Mouse (Mus musculus): ENCODE data around the gene Ubxn7. TPM values are rescaled to one million over a fixed set of nuclear protein-coding genes. Genes with fewer than 3 reads are reported as not detected.

Gene Ubxn7
- polyA plus RNA-seq, 1 experiment, result not detected

DNA sequence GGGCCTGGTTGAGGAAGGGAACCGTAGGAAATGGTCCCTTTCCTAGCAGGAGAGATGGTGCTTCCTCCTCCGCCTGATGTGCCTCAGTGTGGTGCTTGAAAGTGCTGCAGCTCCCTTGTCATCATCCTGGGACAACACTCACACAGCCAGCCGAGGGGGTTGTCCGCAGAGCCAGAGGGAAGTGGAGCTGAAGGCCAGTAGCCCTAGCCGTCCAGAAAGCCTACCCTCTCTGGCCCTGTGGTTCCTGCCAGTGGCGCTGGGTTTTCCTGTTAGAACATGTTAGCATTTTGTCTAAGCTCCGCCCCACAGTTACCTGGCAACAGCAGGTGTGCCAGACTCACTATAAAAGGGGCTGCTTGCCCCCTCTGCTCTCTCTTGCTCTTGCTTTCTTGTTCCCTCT is 8.1 kb upstream of the Ubxn7 start:
- TF ChIP-seq CTCF (IDR thresholded peaks at IDR 0.05; ENCODE audit: insufficient read depth, low read depth, low read length), result no peak
- TF ChIP-seq POLR2A (IDR thresholded peaks at IDR 0.05; ENCODE audit: insufficient read depth, low read depth, low read length), result no peak
- no peak overlapping the region for H3K4me3 ChIP-seq (ENCODE audit: insufficient read depth, low read depth, low read length)
- 38% methylated on average over 7 of the region's 7 CpGs for WGBS
- no peaks in the 10 kb centered on the region for H3K4me1 ChIP-seq (ENCODE audit: control insufficient read depth, insufficient read depth, low read length)
- H3K27ac ChIP-seq (ENCODE audit: insufficient read depth, low read depth, low read length), result no peak overlapping the region

GRCm38 (mm10) chr16:32330876-32331670 is 984 bp upstream of the Ubxn7 start:
- 41% methylated on average over 9 of the region's 9 CpGs for WGBS
- H3K4me1 ChIP-seq (ENCODE audit: control insufficient read depth, insufficient read depth, low read length), result peaks cover 7% of the 10 kb centered on the region; the same call in 1 of the 2 replicates
- H3K27ac ChIP-seq (ENCODE audit: insufficient read depth, low read depth, low read length), result no peak overlapping the region
- peak overlapping the region; percentile 7; the same call in 1 of the 2 replicates for H3K4me3 ChIP-seq (ENCODE audit: insufficient read depth, low read depth, low read length)
- TF ChIP-seq CTCF (IDR thresholded peaks at IDR 0.05; ENCODE audit: insufficient read depth, low read depth, low read length) (no peak), POLR2A (IDR thresholded peaks at IDR 0.05; ENCODE audit: insufficient read depth, low read depth, low read length) (no peak)

DNA sequence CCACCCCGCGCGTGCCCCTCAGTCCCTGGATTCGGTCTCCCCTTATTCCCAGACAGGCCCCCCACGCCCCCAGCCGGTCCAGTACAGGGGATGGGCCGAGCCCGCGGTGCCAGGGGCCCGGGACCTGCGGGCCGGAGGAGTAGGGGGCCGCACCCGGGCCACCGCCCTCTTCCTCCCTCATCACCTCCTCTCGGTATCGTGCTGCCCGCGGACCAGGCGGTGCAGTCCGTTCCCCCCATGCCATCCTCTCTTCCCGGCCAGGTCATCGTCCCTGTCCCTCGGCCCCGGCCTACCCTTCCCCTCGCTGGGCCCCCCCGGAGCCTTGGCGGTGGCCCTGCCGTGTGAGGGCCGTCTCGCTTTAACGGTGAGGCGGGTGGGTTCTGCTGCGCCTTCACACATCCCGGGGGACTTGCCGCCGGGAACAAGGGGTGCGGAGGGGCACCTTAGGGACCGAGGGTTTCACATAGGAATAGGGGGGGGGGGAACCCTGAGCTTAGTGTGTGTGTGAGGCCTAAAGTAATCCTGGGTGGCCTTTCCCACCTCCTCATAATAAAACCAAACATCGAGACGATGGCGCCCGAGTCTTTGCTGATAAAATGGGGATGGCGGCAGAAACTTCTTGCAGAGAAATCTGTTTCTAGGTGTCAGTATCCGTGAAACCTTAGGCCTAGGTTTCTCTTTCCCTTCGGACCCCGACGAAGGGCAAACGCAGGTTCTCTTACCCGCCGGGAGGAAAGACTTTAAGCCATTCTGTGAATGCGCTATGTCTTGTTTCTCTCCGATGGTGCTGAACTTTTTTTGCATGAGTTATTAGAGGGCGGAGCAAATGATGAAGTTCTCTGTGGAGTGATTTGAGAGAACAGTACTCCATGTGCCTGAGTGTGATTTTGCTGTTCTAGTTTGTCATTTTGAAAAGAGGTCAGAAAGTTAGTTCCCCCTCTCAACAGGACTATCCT is 777 bp downstream of the Ubxn7 start:
- peak overlapping the region; percentile 33; the same call in 1 of the 2 replicates for H3K27ac ChIP-seq (ENCODE audit: insufficient read depth, low read depth, low read length)
- WGBS, result 1% methylated on average over 54 of the region's 54 CpGs
- no peak for TF ChIP-seq CTCF (IDR thresholded peaks at IDR 0.05; ENCODE audit: insufficient read depth, low read depth, low read length)
- TF ChIP-seq POLR2A (IDR thresholded peaks at IDR 0.05; ENCODE audit: insufficient read depth, low read depth, low read length), result no peak
- H3K4me3 ChIP-seq (ENCODE audit: insufficient read depth, low read depth, low read length), result peak overlapping the region; percentile 72
- H3K4me1 ChIP-seq (ENCODE audit: control insufficient read depth, insufficient read depth, low read length), result peaks cover 7% of the 10 kb centered on the region; the same call in 1 of the 2 replicates

- Histone ChIP-seq H3K27ac (ENCODE audit: insufficient read depth, low read depth, low read length) (no peak overlapping the region), H3K4me1 (ENCODE audit: control insufficient read depth, insufficient read depth, low read length) (peaks cover 7% of the 10 kb centered on the region; the same call in 1 of the 2 replicates), H3K4me3 (ENCODE audit: insufficient read depth, low read depth, low read length) (no peak overlapping the region)
- WGBS, result 93% methylated on average over 5 of the region's 5 CpGs
- no peak for TF ChIP-seq POLR2A (IDR thresholded peaks at IDR 0.05; ENCODE audit: insufficient read depth, low read depth, low read length)
- no peak for TF ChIP-seq CTCF (IDR thresholded peaks at IDR 0.05; ENCODE audit: insufficient read depth, low read depth, low read length)
Observed at GRCm38 (mm10) chr16:32335146-32335545, 3.1 kb downstream of the Ubxn7 start.

DNA sequence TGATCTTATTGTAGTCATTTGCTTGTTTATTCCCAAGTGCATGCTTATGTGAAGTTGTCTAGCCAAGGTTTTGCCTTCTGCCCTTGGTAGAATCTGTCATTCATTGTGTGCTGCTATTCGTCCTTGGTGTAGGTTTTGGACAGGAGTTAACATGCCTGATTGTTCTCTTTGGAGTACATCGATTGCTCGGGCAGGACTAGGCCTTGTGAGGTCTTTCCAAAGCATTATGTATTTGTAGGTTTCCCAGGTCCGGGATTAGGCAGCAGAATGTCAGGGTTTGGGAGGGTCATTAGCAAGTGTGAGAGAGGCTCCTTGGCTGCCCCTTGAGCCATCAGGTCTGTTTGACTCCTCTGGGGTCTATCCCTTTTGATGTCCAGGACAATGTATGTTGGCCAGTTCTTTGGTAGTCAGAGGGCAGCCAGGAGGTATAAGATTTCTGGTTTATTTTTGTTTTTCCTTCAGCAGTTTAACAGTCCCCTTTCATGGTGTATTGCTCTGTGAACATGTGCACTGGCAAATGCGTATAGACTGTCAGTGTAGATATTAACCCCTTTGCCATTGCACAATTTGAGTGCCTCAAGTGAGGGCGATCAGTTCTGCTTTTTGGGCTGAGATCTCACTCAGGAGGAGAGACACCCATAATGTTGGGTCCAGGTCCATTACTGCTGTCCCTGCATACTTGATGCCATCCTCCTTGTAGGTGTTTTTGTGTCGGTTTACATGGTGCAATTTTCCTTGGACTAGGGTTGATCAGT is 4.1 kb downstream of the Ubxn7 start:
- H3K4me1 ChIP-seq (ENCODE audit: control insufficient read depth, insufficient read depth, low read length), result peaks cover 5% of the 10 kb centered on the region; the same call in 1 of the 2 replicates
- 58% methylated on average over 7 of the region's 7 CpGs for WGBS
- no peak for TF ChIP-seq POLR2A (IDR thresholded peaks at IDR 0.05; ENCODE audit: insufficient read depth, low read depth, low read length)
- TF ChIP-seq CTCF (IDR thresholded peaks at IDR 0.05; ENCODE audit: insufficient read depth, low read depth, low read length), result no peak
- H3K27ac ChIP-seq (ENCODE audit: insufficient read depth, low read depth, low read length), result no peak overlapping the region
- H3K4me3 ChIP-seq (ENCODE audit: insufficient read depth, low read depth, low read length), result no peak overlapping the region

DNA sequence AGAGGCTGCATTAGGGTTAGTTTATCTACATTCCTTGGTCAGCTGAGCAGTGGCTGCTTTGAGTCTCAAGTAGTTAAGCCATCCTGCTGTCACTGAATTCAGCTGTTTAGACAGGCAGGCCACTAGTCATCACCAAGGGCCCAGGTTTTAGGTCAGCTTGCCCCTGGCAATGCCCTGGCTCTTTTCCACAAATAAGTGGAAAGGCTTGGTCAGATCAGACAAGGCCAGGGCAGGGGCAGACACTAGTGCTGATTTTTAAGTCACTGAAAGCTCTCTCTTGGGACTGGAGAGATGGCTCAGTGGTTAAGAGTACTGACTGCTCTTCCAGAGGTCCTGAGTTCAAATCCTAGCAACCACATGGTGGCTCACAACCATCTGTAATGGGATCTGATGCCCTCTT is 4.9 kb downstream of the Ubxn7 start:
- Histone ChIP-seq H3K4me1 (ENCODE audit: control insufficient read depth, insufficient read depth, low read length) (peaks cover 5% of the 10 kb centered on the region; the same call in 1 of the 2 replicates), H3K4me3 (ENCODE audit: insufficient read depth, low read depth, low read length) (no peak overlapping the region), H3K27ac (ENCODE audit: insufficient read depth, low read depth, low read length) (no peak overlapping the region)
- TF ChIP-seq CTCF (IDR thresholded peaks at IDR 0.05; ENCODE audit: insufficient read depth, low read depth, low read length), result no peak
- TF ChIP-seq POLR2A (IDR thresholded peaks at IDR 0.05; ENCODE audit: insufficient read depth, low read depth, low read length), result no peak

DNA sequence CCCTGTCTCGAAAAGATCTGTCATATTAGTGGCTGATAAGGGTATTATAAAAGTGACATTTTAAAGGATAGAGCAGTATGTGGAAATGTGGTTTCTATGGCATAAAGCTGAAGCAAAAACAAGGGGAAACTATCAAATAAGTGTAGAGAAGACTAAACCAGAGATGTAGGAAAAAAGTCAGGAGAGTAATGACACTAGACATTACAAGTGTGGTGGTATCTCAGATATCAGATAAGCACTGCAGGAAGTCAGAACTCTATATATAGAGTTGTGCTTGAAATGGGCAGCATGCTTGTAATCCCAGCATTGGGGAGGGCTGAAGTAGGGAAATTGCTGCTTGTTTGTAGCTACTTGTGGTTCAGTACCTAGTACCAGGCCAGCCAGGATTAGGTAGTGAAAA is 8.4 kb downstream of the Ubxn7 start:
- no peaks in the 10 kb centered on the region for H3K4me1 ChIP-seq (ENCODE audit: control insufficient read depth, insufficient read depth, low read length)
- no peak overlapping the region for H3K27ac ChIP-seq (ENCODE audit: insufficient read depth, low read depth, low read length)
- H3K4me3 ChIP-seq (ENCODE audit: insufficient read depth, low read depth, low read length), result no peak overlapping the region
- TF ChIP-seq POLR2A (IDR thresholded peaks at IDR 0.05; ENCODE audit: insufficient read depth, low read depth, low read length) (no peak), CTCF (IDR thresholded peaks at IDR 0.05; ENCODE audit: insufficient read depth, low read depth, low read length) (no peak)
- 88% methylated on average over 1 of the region's 1 CpGs for WGBS

DNA sequence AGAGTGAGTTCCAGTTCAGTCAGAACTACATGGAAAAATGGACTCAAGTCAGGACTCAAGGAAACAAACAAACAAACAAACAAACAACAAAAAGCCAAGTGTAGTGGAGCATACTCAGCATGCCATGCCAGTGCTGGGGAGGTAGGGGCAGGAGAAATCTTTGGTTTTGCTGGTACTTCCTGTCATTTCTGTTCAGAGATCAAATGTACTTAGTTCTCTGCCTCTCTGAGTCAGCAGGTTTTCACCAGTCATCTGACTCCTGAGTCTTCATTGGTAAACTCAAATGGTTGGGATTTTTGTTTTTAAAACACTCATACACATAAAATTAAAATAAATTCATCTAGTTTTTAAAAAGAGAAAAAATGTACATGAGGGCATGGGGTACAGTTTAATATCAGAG is 13.5 kb downstream of the Ubxn7 start:
- 0 out of 2 replicates have a peak, but pooled peaks cover under 1% of the 10 kb centered on the region for H3K4me1 ChIP-seq (ENCODE audit: control insufficient read depth, insufficient read depth, low read length)
- TF ChIP-seq CTCF (IDR thresholded peaks at IDR 0.05; ENCODE audit: insufficient read depth, low read depth, low read length), result no peak
- no peak for TF ChIP-seq POLR2A (IDR thresholded peaks at IDR 0.05; ENCODE audit: insufficient read depth, low read depth, low read length)
- H3K27ac ChIP-seq (ENCODE audit: insufficient read depth, low read depth, low read length), result no peak overlapping the region
- no peak overlapping the region for H3K4me3 ChIP-seq (ENCODE audit: insufficient read depth, low read depth, low read length)
